Comparison of ENCODE assay signal across 8 mouse cellular contexts in the genomic region with DNA sequence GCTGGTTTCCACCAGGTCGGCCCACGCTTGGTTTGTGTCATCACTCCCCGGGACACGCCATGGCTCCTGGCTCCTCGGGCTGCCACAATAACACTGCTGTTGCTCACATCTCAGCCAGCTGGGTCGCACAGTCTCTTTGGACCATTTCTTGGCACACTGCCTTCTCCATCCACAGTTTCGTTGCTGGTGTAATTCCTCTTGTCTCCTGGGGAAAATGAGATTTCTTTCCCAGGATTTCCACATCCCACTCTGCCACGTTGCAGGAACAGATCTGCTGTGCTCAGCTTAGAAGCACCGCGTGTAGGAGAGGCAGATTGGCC. TPM values are rescaled to one million over a fixed set of nuclear protein-coding genes. Genes with fewer than 3 reads are reported as not detected.
DNase-seq lines count a peak whose midpoint lies in the region; ATAC-seq and TF ChIP-seq lines count a peak whose summit lies in the region.

No protein-coding gene starts in this region.

- H3K36me3 ChIP-seq in hindbrain, embryonic 14.5 days (replicated peaks; ENCODE audit: control insufficient read depth, insufficient read depth): 0 out of 2 replicates have a peak, but pooled peaks cover under 1% of the 10 kb centered on the region
- H3K36me3 ChIP-seq in midbrain, embryonic 12.5 days: no peaks in the 10 kb centered on the region
- H3K36me3 ChIP-seq in stomach, embryonic 15.5 days: no peaks in the 10 kb centered on the region

- peak; percentile 64 to 67 for DNase-seq in adrenal gland, adult 18-20 months (ENCODE audit: low spot score in 2 of 2)
- DNase-seq in cerebellum, adult 9-10 months: peak; percentile 85
- peak; percentile 86 for DNase-seq in gastrocnemius, adult 2 months
- DNase-seq in hindbrain, embryonic 14.5 days (ENCODE audit: low spot score): peak; percentile 78
- peak; percentile 73 to 81 for DNase-seq in left cerebral cortex, postnatal 36 days (ENCODE audit: low spot score in 2 of 2)
- DNase-seq in spleen, postnatal 14 days (ENCODE audit: low spot score in 2 of 2): no peak

- peak; percentile 7; the same call in 1 of the 2 replicates for TF ChIP-seq CTCF in gastrocnemius, adult 2 months (IDR thresholded peaks at IDR 0.05)

- H3K9me3 ChIP-seq in hindbrain, embryonic 14.5 days (ENCODE audit: control insufficient read depth, low read length): no peaks in the 10 kb centered on the region
- H3K9me3 ChIP-seq in midbrain, embryonic 12.5 days: no peaks in the 10 kb centered on the region
- H3K9me3 ChIP-seq in stomach, embryonic 15.5 days: no peaks in the 10 kb centered on the region

- H3K4me2 ChIP-seq in hindbrain, embryonic 14.5 days (replicated peaks): peak overlapping the region; percentile 91
- peak overlapping the region; percentile 85 for H3K4me2 ChIP-seq in midbrain, embryonic 12.5 days (replicated peaks)
- H3K4me2 ChIP-seq in stomach, embryonic 15.5 days: peak overlapping the region; percentile 92

- no peaks in the 10 kb centered on the region for H3K27me3 ChIP-seq in hindbrain, embryonic 14.5 days (ENCODE audit: control insufficient read depth, insufficient read depth, low read length)
- H3K27me3 ChIP-seq in midbrain, embryonic 12.5 days: no peaks in the 10 kb centered on the region; the same call in 1 of the 2 replicates
- no peaks in the 10 kb centered on the region for H3K27me3 ChIP-seq in stomach, embryonic 15.5 days (replicated peaks)

- peak overlapping the region; percentile 100 for H3K4me3 ChIP-seq in gastrocnemius, adult 2 months
- H3K4me3 ChIP-seq in hindbrain, embryonic 14.5 days (replicated peaks; ENCODE audit: low read length): peak overlapping the region; percentile 95
- H3K4me3 ChIP-seq in midbrain, embryonic 12.5 days: peak overlapping the region; percentile 100
- peak overlapping the region; percentile 97 for H3K4me3 ChIP-seq in stomach, embryonic 15.5 days (replicated peaks)

- H3K4me1 ChIP-seq in hindbrain, embryonic 14.5 days (replicated peaks; ENCODE audit: control insufficient read depth, insufficient read depth, low read length): peaks cover 12% of the 10 kb centered on the region
- peaks cover 15% of the 10 kb centered on the region for H3K4me1 ChIP-seq in midbrain, embryonic 12.5 days
- peaks cover 18% of the 10 kb centered on the region for H3K4me1 ChIP-seq in stomach, embryonic 15.5 days

- H3K9ac ChIP-seq in hindbrain, embryonic 14.5 days: peak overlapping the region; percentile 99
- H3K9ac ChIP-seq in midbrain, embryonic 12.5 days (replicated peaks): peak overlapping the region; percentile 100
- H3K9ac ChIP-seq in stomach, embryonic 15.5 days: peak overlapping the region; percentile 30; the same call in 1 of the 2 replicates

- peak; percentile 12; the same call in 1 of the 2 replicates for ATAC-seq in hindbrain, embryonic 14.5 days (ENCODE audit: low FRiP score)
- ATAC-seq in midbrain, embryonic 12.5 days (ENCODE audit: low FRiP score, low read depth): no peak
- ATAC-seq in stomach, embryonic 15.5 days (ENCODE audit: insufficient read depth, low FRiP score, low read depth): no peak

- intact Hi-C loops in gastrocnemius, adult 2 months (cut with DNase I): no loop called here
- intact Hi-C loops in left cerebral cortex, postnatal 36 days (cut with DNase I): loop anchor here (1.0 kb wide), 1 partner anchor 74 kb away; no protein-coding TSS in a partner anchor

- WGBS in hindbrain, embryonic 14.5 days: 3% methylated on average over 10 of the region's 10 CpGs
- whole genome bisulfite sequencing in midbrain, embryonic 12.5 days: 17% methylated on average over 10 of the region's 10 CpGs
- 13% methylated on average over 10 of the region's 10 CpGs for WGBS in stomach, embryonic 15.5 days

- peak overlapping the region; percentile 100 for H3K27ac ChIP-seq in gastrocnemius, adult 2 months
- peak overlapping the region; percentile 99 for H3K27ac ChIP-seq in hindbrain, embryonic 14.5 days
- H3K27ac ChIP-seq in midbrain, embryonic 12.5 days (replicated peaks): peak overlapping the region; percentile 100
- H3K27ac ChIP-seq in stomach, embryonic 15.5 days: peak overlapping the region; percentile 99

RNA-seq across cellular contexts. Expression of a gene that starts 1.1 kb away (rescaled TPM):
- total RNA-seq in adrenal gland, adult 18-20 months (2021): 100 to 1,000 TPM in 1 of 2 experiments, 10 to 100 TPM in 1; 93.7 to 117 TPM
- total RNA-seq in gastrocnemius, adult 2 months (2021): 10 to 100 TPM; 37.8 to 40.4 TPM
- polyA plus RNA-seq in hindbrain, embryonic 14.5 days (2014; fragmentation: Nextera tagmentation; extraction: Ambion mirVana): 70.0 and 76.0 TPM in 2 replicates
- 100 to 1,000 TPM; 114 to 125 TPM for total RNA-seq in left cerebral cortex, postnatal 36 days (2021)
- 102 and 121 TPM in 2 replicates for polyA plus RNA-seq in midbrain, embryonic 12.5 days (2016; fragmentation: Nextera tagmentation; extraction: Ambion mirVana)
- 82.7 and 83.0 TPM in 2 replicates for polyA plus RNA-seq in stomach, embryonic 15.5 days (2015; fragmentation: Nextera tagmentation; extraction: Ambion mirVana)

RNA-seq across cellular contexts. Expression of a gene that starts 24.2 kb away (rescaled TPM):
- total RNA-seq in adrenal gland, adult 18-20 months (2021): 10 to 100 TPM; 44.3 to 53.4 TPM
- total RNA-seq in gastrocnemius, adult 2 months (2021): 10 to 100 TPM; 12.0 to 12.6 TPM
- 37.3 and 37.5 TPM in 2 replicates for polyA plus RNA-seq in hindbrain, embryonic 14.5 days (2014; fragmentation: Nextera tagmentation; extraction: Ambion mirVana)
- 100 to 1,000 TPM; 227 to 258 TPM for total RNA-seq in left cerebral cortex, postnatal 36 days (2021)
- polyA plus RNA-seq in midbrain, embryonic 12.5 days (2016; fragmentation: Nextera tagmentation; extraction: Ambion mirVana): 24.7 and 26.6 TPM in 2 replicates
- 14.5 and 14.8 TPM in 2 replicates for polyA plus RNA-seq in stomach, embryonic 15.5 days (2015; fragmentation: Nextera tagmentation; extraction: Ambion mirVana)

RNA-seq across cellular contexts. Expression of a gene that starts 35.9 kb away (rescaled TPM):
- 10 to 100 TPM; 43.3 to 55.3 TPM for total RNA-seq in adrenal gland, adult 18-20 months (2021)
- 10 to 100 TPM; 13.9 to 15.7 TPM for total RNA-seq in gastrocnemius, adult 2 months (2021)
- 74.3 and 77.8 TPM in 2 replicates for polyA plus RNA-seq in hindbrain, embryonic 14.5 days (2014; fragmentation: Nextera tagmentation; extraction: Ambion mirVana)
- total RNA-seq in left cerebral cortex, postnatal 36 days (2021): 10 to 100 TPM; 70.8 to 77.7 TPM
- polyA plus RNA-seq in midbrain, embryonic 12.5 days (2016; fragmentation: Nextera tagmentation; extraction: Ambion mirVana): 65.5 and 69.4 TPM in 2 replicates
- polyA plus RNA-seq in stomach, embryonic 15.5 days (2015; fragmentation: Nextera tagmentation; extraction: Ambion mirVana): 47.8 and 51.9 TPM in 2 replicates

RNA-seq across cellular contexts. Expression of a gene that starts 45.4 kb away (rescaled TPM):
- total RNA-seq in adrenal gland, adult 18-20 months (2021): under 1 TPM; 0.23 to 0.80 TPM
- under 1 TPM in 1 of 2 experiments, not detected in 1; 0.06 TPM for total RNA-seq in gastrocnemius, adult 2 months (2021)
- polyA plus RNA-seq in hindbrain, embryonic 14.5 days (2014; fragmentation: Nextera tagmentation; extraction: Ambion mirVana): 1.6 and 3.3 TPM in 2 replicates
- total RNA-seq in left cerebral cortex, postnatal 36 days (2021): under 1 TPM; 0.39 to 0.50 TPM
- 26.7 and 30.4 TPM in 2 replicates for polyA plus RNA-seq in midbrain, embryonic 12.5 days (2016; fragmentation: Nextera tagmentation; extraction: Ambion mirVana)
- polyA plus RNA-seq in stomach, embryonic 15.5 days (2015; fragmentation: Nextera tagmentation; extraction: Ambion mirVana): 31.8 and 68.8 TPM in 2 replicates

RNA-seq across cellular contexts. Expression of a gene that starts 52.1 kb away (rescaled TPM):
- total RNA-seq in adrenal gland, adult 18-20 months (2021): under 1 TPM; 0.30 to 0.61 TPM
- total RNA-seq in gastrocnemius, adult 2 months (2021): 10 to 100 TPM; 78.2 to 80.4 TPM
- 0.07 and 0.18 TPM in 2 replicates for polyA plus RNA-seq in hindbrain, embryonic 14.5 days (2014; fragmentation: Nextera tagmentation; extraction: Ambion mirVana)
- total RNA-seq in left cerebral cortex, postnatal 36 days (2021): 1 to 10 TPM; 1.2 to 1.7 TPM
- polyA plus RNA-seq in midbrain, embryonic 12.5 days (2016; fragmentation: Nextera tagmentation; extraction: Ambion mirVana): not detected in 2 replicates
- 0.09 TPM in 1 of 2 replicates, not detected in the other for polyA plus RNA-seq in stomach, embryonic 15.5 days (2015; fragmentation: Nextera tagmentation; extraction: Ambion mirVana)

Comparison
In these comparisons a context has a peak if more than half of its experiments do, and no peak if none do; other contexts are left out.
1. DNase-seq: peak in adrenal gland, adult 18-20 months (2 of 2), cerebellum, adult 9-10 months (single experiment), gastrocnemius, adult 2 months (single experiment), hindbrain, embryonic 14.5 days (single experiment) and left cerebral cortex, postnatal 36 days (2 of 2); none in spleen, postnatal 14 days (0 of 2).
2. H3K9ac ChIP-seq: peak in every context shown above with its lines; median percentile 100 in midbrain, embryonic 12.5 days; 99 in hindbrain, embryonic 14.5 days; 30 in stomach, embryonic 15.5 days.
3. RNA of a gene that starts 24.2 kb away (total RNA-seq): 227 to 258 TPM in left cerebral cortex, postnatal 36 days; 44.3 to 53.4 TPM in adrenal gland, adult 18-20 months and 12.0 to 12.6 TPM in gastrocnemius, adult 2 months; every median in the first group is over 4 times any median in the second.
4. Peak in every context shown above with its lines, with median percentiles within 50 percentile points of each other: H3K27ac ChIP-seq, H3K4me3 ChIP-seq and H3K4me2 ChIP-seq.